Mouse (Mus musculus) ES-E14 (cell line): ENCODE results near the gene Efnb3. TPM values are rescaled to one million over a fixed set of nuclear protein-coding genes. Genes with fewer than 3 reads are reported as not detected.

Experiments
- DNase-seq: peaks from one replicate; pipeline ENCODE4 v3.0.0-alpha.2; 2013; ENCODE audit warnings: low read depth, low spot score
- H3K27ac ChIP-seq: 2 replicates; pipeline ENCODE4 v1.5.1; 2012; ENCODE audit warnings: low read depth, mild to moderate bottlenecking, low read length, moderate library complexity, mixed read lengths; ENCODE audit not compliant: poor library complexity, insufficient read depth, severe bottlenecking
- H3K36me3 ChIP-seq: 2 replicates; pipeline ENCODE4 v1.6.1; 2012; ENCODE audit warnings: mild to moderate bottlenecking, low read length, moderate library complexity, mixed read lengths; ENCODE audit not compliant: control insufficient read depth, poor library complexity, insufficient read depth, severe bottlenecking
- H3K4me1 ChIP-seq, 2 experiments: fragments of 150-350 bp in 1 of 2; sonication (generic) in 1 of 2; 2 replicates each; pipeline ENCODE4 v1.6.1; 2012; ENCODE audit warnings: low read length in 2 of 2, mild to moderate bottlenecking in 1 of 2, mixed read lengths in 1 of 2; ENCODE audit not compliant: control insufficient read depth in 2 of 2, insufficient read depth in 2 of 2, poor library complexity in 1 of 2
- H3K4me3 ChIP-seq, 2 experiments: fragments of 150-350 bp in 1 of 2; sonication (generic) in 1 of 2; 2 replicates each; pipeline ENCODE4 v1.5.1; 2012; ENCODE audit warnings: low read length in 2 of 2, low read depth in 1 of 2, mild to moderate bottlenecking in 1 of 2, mixed read lengths in 1 of 2; ENCODE audit not compliant: insufficient read depth in 1 of 2, poor library complexity in 1 of 2, severe bottlenecking in 1 of 2
- H3K9ac ChIP-seq: 2 replicates; pipeline ENCODE4 v1.6.1; 2012; ENCODE audit warnings: low read depth, mild to moderate bottlenecking, low read length, mixed read lengths; ENCODE audit not compliant: poor library complexity, insufficient read depth, severe bottlenecking
- H3K9me3 ChIP-seq: fragments of 150-350 bp; sonication (generic); 2 replicates; pipeline ENCODE4 v1.6.1; 2012; ENCODE audit warnings: low read depth, mild to moderate bottlenecking, low read length; ENCODE audit not compliant: control insufficient read depth, insufficient read depth
- CHD2 ChIP-seq: IDR thresholded peaks from 2 replicates; pipeline ENCODE4 v1.6.1; 2014; ENCODE audit warnings: mild to moderate bottlenecking, low read depth, low read length, inconsistent platforms
- HCFC1 ChIP-seq: IDR thresholded peaks from 2 replicates; pipeline ENCODE4 v1.6.1; 2012; ENCODE audit warnings: low read length, inconsistent platforms, borderline replicate concordance; ENCODE audit not compliant: insufficient read depth
- MAFK ChIP-seq: IDR thresholded peaks from 2 replicates; pipeline ENCODE4 v1.6.1; 2014; ENCODE audit warnings: mild to moderate bottlenecking, low read depth, low read length, inconsistent platforms; ENCODE audit not compliant: insufficient read depth
- ZC3H11A ChIP-seq: IDR thresholded peaks from 2 replicates; pipeline ENCODE4 v1.6.1; 2012; ENCODE audit warnings: low read depth, mild to moderate bottlenecking, inconsistent platforms, low read length, borderline replicate concordance
- ZNF384 ChIP-seq: IDR thresholded peaks from 2 replicates; pipeline ENCODE4 v1.6.1; 2012; ENCODE audit warnings: low read depth, low read length, inconsistent platforms
- in situ Hi-C, 2 experiments: fragments of 600-800 bp; cut with MboI; formaldehyde crosslinking; loops; one replicate each; pipeline ENCODE4 v1.15.1; 2025; ENCODE audit warnings: low sequenced_read_pairs in 2 of 2, inconsistent platforms in 1 of 2; ENCODE audit not compliant: unreplicated experiment in 2 of 2
- total RNA-seq: library from RNA; depleted of rRNA; stranded (reverse); fragments of 300-350 nt; gene quantifications from 2 replicates; pipeline ENCODE4 v1.2.3, GENCODE M21; 2012

Gene Efnb3
- total RNA-seq, 1 experiment: 3.2 TPM

DNA sequence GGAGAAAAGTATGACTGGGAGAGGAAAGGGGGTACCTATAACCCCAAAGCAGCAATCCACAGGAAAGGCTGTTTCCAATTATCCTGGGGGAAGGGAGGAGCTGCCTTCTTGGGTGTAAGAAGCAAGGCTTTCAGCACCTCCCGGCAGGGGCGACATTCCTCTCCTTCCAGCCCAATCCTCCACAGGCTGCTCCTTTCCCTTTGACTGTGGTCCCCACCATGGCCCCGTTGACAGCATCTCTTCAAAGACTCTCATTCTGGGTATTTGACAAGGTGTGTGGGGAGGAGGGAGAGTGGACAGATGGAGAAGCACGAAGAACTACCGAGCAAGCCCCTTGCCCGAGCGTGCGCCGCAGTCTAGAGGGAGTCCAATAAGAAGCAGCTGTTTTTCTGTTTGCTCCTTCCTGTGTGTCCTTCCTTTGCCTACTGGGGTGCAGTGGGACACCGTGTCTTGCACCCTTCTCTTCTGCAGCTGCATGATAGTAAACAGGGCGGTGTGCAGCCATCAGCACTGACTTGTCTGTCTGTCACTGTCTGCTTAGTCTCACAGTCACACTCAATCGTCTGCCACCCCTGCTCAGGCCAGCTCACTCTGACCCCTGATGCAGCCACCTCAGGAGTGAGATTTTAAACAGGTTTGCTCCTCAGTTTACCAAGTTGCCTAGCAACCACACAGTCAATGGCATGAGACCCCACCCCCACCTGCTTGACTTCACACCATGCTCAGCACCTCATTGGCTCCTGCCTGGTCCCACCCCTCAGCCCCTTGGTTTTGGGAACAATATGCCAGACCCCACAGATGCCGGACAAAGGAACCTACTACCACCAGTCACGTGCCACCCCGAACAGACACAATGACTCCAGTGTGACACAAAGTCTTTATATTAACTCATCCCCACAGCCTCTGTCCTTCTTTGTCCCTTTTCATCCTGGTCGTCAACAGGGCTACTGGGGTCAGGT, 1.2 kb upstream of the Efnb3 start:
- Histone ChIP-seq H3K4me1 (peaks cover 16 to 48% of the 10 kb centered on the region in 2 experiments; a peak in 3 of 4 replicates), H3K27ac (peak overlapping the region; percentile 27; the same call in 1 of the 2 replicates), H3K4me3 (0 out of 4 replicates have a peak overlapping the region, but pooled peaks of 1 of the 2 experiments have one; percentile 61), H3K36me3 (peaks cover 22% of the 10 kb centered on the region), H3K9me3 (no peaks in the 10 kb centered on the region), H3K9ac (no peak overlapping the region; the same call in 1 of the 2 replicates)
- no peak for DNase-seq
- in situ Hi-C loops: no loop called here
- TF ChIP-seq HCFC1 (no peak), CHD2 (no peak; the same call in 1 of the 2 replicates), ZNF384 (no peak), MAFK (no peak), ZC3H11A (no peak)

DNA sequence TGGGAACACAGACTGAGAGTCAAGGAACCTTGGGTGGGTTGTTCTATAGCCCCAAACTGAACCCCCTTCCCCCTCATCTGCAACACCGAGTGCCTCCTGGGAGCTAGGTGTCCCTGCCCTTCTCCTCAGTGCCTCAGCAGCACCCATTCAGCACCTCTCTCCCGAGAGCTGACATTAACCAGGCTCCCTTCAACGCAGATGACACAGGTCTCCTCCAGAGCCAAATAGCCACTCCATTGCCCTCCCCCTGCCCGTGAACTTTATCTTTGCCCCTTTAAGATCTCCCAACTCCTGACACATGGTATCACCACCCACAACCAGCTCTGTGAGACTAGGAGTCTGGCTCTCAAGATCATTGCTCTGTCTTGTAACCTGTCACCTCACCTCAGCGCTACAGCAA, 822 bp downstream of the Efnb3 start:
- in situ Hi-C loops: no loop called here
- TF ChIP-seq MAFK (no peak), ZC3H11A (no peak), ZNF384 (no peak), HCFC1 (no peak), CHD2 (no peak)
- peak overlapping the region; percentile 69; the same call in 1 of the 2 replicates for H3K9ac ChIP-seq
- peaks cover 21% of the 10 kb centered on the region for H3K36me3 ChIP-seq
- H3K4me1 ChIP-seq: peaks cover 8 to 44% of the 10 kb centered on the region in 2 experiments; a peak in 3 of 4 replicates
- H3K9me3 ChIP-seq: no peaks in the 10 kb centered on the region
- peak overlapping the region in 1 of 2 experiments; percentile 64; a peak in 1 of 4 replicates for H3K4me3 ChIP-seq
- DNase-seq: no peak
- H3K27ac ChIP-seq: no peak overlapping the region

DNA sequence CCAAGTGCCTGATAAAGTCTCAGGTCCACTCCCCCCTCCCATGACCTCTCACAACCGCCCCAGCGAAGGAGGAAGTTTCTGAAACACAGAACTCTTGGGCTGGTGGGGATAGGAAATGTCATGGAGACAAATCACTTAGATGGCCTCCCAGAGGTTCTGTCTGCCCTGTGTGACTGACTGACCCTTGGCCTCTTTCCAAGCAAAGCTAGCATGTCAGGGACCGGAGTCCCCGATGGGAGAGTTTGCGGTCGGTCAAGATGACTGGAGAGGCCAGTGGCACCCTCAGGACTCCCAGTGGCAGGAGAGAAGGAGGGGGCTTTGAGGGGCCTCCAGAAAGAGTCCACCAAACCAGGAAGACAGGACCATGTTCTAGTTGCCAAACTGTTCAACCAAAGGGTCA, 1.2 kb downstream of the Efnb3 start:
- Histone ChIP-seq H3K9me3 (no peaks in the 10 kb centered on the region), H3K4me3 (no peak overlapping the region), H3K27ac (no peak overlapping the region), H3K9ac (no peak overlapping the region), H3K4me1 (peaks cover 6 to 43% of the 10 kb centered on the region in 2 experiments; a peak in 3 of 4 replicates), H3K36me3 (peaks cover 21% of the 10 kb centered on the region)
- TF ChIP-seq ZC3H11A: no peak
- no peak for TF ChIP-seq HCFC1
- no peak for TF ChIP-seq MAFK
- no peak for TF ChIP-seq CHD2
- TF ChIP-seq ZNF384: no peak
- in situ Hi-C loops: no loop called here
- DNase-seq: no peak

DNA sequence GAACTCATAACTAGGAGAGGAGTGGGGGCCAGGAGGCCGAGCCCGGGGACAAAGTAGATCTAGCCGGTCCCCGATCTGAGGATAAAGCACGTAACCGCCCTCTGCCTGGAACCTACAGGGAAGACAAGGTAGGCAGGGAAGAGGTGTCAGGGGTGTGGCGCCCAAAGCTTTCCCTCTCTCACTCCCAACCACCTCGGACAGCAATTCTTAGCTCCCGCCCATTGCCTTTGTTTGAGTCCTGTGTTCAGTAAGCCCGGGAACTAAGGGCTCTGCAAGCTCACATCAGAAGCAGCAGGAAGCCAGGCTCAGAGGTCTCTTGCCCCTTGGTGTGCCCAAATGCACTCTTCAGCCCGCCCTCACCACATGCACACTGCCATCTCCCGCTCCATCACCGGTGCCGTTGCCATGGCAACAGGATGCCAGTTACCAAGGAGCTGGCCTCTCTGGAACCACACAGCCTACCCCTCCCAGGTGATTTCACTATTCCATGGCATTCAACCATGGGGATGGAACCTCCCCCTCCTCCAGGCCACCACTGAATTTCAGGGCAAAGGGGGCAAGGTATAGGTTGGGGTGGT, 2.5 kb downstream of the Efnb3 start:
- in situ Hi-C loops: no loop called here
- no peak overlapping the region for H3K9ac ChIP-seq
- DNase-seq: no peak
- H3K36me3 ChIP-seq: peaks cover 8% of the 10 kb centered on the region
- H3K9me3 ChIP-seq: no peaks in the 10 kb centered on the region
- TF ChIP-seq ZC3H11A: no peak
- no peak for TF ChIP-seq ZNF384
- no peak overlapping the region for H3K4me3 ChIP-seq
- H3K27ac ChIP-seq: no peak overlapping the region
- H3K4me1 ChIP-seq: peaks cover 6 to 45% of the 10 kb centered on the region in 2 experiments; a peak in 3 of 4 replicates
